Mouse (Mus musculus) hindlimb bud, embryonic 11.5 days (tissue): ENCODE data around the gene Rpp14.

Experiments used
- DNase-seq: peaks from one replicate; pipeline ENCODE4 v3.0.0-alpha.2; 2012; ENCODE audit warnings: low read depth, low spot score; ENCODE audit errors: extremely low spot score

Gene Rpp14

GRCm38 (mm10) chr14:8080165-8080679 is at the start of gene Rpp14:
TSS of gene Rpp14 (plus strand) at chr14:8080367.
- DNase-seq, result peak; percentile 97

- DNase-seq, result no peak
These were observed 49.6 kb upstream of the Rpp14 start for GRCm38 (mm10) chr14:8030535-8030934.

- no peak for DNase-seq
These were observed 47.9 kb upstream of the Rpp14 start for GRCm38 (mm10) chr14:8032087-8032944.

- DNase-seq, result no peak
These were observed 45.6 kb upstream of the Rpp14 start for GRCm38 (mm10) chr14:8034561-8034960.

DNA sequence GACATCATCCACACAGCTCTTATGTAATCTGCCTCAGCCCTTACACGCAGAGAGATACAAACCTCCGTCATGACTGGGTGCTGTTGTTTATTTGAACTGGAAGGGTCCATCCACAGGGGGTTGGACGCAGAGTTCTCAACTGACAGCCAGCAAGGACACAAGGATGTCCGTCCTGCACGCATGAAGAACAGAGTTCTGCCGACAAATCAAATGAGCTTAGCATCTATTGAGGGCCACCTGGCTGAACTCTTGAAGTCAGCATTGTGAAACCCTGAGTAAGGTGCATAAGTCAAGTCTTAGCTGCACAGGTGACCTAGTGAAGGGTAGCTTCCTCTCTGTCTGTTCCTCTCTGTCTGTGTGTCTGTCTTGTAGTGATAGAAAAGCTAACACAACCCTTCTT is 44.2 kb upstream of the Rpp14 start:
- DNase-seq, result no peak

DNA sequence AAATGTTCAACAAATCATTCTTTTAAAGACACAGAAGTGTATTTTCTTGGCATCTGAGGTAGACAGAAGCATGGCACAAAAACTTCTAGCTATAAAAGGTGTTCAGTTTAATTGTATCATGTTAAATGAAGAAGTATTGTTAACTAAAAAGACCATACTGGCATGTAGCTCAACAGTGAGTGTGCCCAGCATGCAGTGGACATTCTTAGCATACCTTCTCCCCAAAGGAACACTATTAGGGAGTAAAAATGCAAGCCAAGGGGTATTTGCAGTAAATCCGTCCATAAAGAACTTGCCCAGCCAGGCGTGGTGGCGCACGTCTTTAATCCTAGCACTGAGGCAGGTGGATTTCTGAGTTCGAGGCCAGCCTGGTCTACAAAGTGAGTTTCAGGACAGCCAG is 43.8 kb upstream of the Rpp14 start:
- DNase-seq, result no peak

GRCm38 (mm10) chr14:8038150-8038549 is 42.0 kb upstream of the Rpp14 start:
- no peak for DNase-seq

GRCm38 (mm10) chr14:8038791-8039448 is 41.2 kb upstream of the Rpp14 start:
- no peak for DNase-seq

- no peak for DNase-seq
These were observed 40.0 kb upstream of the Rpp14 start for GRCm38 (mm10) chr14:8040179-8040578.

DNA sequence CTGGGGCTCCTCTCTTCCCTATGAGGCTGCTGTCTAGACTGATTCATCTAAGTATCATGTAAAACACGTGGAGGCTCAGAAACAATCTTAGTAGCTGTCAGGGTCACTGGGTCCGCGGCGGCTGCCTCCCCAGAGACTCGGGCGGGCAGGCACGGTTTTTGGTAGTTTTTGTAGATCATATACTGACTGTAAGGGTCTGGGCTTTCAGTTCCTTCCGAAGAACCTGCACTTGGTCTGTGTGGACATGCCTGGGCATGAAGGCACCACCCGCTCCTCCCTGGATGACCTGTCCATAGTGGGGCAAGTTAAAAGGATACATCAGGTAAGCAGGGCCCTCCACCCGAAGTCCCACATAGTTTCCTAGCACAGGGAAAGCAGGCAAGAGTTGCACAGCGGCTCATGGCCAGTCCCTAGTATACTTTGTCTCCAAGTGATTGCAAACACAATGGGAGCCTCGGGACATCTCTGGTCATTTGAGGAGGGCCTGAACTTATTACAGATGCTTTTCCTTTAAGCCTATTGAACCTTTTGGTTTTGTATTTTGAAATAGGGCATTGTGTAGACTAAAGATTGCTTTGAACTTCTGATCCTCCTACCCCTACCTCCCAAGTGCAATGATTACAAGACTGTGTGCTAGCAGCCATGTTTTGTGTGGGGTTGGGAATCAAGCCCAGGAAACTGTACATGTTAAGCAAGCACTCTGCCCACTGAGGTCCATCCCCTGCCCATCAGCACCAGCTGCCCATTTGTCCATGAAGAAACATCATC is 39.1 kb upstream of the Rpp14 start:
- no peak for DNase-seq

- no peak for DNase-seq
These were observed 38.0 kb upstream of the Rpp14 start for GRCm38 (mm10) chr14:8042120-8042519.

DNA sequence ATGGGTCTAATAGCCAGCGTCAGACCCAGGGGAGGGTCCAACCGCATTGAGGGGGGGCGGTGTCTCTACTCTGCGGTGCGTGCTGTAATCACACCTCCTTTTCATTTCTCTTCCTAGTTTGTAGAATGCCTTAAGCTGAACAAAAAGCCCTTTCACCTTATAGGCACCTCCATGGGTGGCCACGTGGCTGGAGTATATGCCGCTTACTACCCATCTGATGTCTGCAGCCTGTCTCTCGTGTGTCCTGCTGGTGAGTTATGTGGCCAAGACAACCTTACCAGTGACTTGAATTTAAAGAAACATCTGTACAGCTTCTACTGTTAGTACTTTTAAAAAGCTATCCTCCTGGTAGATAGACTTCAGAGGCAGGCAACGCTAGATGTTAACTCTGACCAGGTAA is 37.6 kb upstream of the Rpp14 start:
- DNase-seq, result no peak

DNA sequence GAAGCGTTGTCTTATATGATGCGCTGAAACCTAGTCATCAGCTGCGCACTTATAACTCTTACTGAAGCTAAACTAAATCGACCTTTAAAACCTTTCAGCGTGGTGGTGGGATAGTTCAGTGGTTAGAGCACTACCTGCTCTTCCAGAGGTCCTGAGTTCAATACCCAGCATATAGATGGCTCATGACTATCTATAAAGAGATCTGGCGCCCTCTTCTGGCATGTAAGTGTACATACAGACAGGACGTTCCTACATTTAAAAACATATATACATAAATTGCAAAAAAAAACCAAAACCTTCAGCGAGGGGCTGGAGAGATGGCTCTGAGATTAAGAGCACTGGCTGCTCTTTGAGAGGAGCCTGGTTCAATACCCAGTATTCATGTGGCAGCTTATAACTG is 35.8 kb upstream of the Rpp14 start:
- no peak for DNase-seq

DNA sequence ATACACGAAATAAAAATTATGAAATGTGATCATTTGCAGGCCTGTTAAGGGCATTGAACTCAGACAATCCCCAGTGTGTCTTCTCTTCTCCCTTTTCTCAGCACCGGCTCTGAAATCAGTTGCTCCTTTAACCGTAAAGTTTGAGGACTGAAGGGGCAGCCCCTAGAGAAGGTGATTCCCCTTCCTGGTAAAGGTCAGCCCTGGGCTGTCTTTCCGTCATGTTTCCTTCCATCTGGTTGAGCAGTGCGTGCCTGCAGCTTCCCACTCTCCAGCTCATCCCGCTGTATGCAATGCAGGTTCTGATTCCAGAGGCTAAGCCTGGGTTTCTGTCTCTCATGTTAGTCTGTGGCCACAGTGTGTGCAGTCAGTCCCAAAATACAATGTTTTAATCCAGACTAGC is 35.4 kb upstream of the Rpp14 start:
- no peak for DNase-seq

- DNase-seq, result no peak
These were observed 34.9 kb upstream of the Rpp14 start for GRCm38 (mm10) chr14:8045187-8045846.

- DNase-seq, result no peak
These were observed 33.3 kb upstream of the Rpp14 start for GRCm38 (mm10) chr14:8046839-8047238.

DNA sequence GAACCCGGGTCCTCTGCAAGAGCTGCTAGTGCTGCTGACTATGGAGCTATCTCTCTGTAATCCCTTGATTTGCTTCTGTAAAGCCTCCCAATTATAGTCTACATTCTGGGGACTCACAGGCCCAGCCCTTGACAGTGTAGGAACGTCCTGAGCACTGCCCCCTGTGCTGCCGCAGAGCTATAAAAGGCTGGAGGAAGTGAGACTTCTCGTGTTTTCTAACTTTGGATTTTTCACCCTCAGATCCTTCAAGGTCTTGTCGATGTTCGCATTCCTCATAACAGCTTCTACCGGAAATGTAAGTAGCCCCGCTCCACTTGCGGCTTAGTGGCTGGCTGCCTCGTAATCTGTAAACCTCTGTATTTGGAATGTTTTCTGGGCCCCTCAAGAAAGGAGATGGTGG is 30.8 kb upstream of the Rpp14 start:
- no peak for DNase-seq

- DNase-seq, result no peak
These were observed 28.3 kb upstream of the Rpp14 start for GRCm38 (mm10) chr14:8051869-8052268.

GRCm38 (mm10) chr14:8052661-8053060 is 27.5 kb upstream of the Rpp14 start:
- no peak for DNase-seq

DNA sequence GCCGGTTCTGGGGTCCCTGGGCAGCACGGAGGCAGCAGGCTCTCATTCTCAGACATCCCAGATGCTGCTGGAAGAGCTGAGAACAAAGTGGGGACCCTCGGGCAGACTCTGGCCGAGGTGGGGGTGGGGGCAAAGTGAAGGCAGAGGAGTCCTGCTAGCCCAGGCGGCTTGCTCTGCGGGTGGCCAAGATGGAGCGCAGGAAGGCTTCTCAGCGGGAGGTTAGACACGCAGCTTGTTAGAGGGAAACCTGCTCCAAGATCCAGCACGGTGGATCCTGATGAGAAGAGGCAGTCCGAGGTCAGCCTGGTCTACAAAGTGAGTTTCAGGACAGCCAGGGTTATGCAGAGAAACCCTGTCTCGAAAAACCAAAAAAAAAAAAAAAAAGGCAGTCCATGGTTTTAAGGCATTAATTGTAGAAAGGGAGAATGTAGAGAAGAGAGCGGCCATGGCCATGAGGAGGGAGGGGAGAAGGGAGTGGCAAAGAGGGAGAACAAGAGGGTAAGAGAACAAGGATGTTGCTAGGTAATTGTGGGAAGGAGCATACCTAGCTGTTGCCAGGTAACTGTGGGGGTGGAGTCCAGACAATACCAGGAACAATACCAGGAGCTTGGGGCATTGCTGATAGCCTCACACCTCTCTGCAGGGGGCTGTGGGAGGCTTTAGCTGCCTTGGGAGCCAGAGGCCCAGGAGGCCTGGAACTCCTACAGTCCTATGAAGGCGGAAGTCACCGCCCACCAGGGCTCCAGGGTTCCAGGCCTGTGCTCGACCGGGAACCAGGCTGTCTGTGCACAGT is 25.7 kb upstream of the Rpp14 start:
- DNase-seq, result no peak
